Comparison of ENCODE assay signal across 8 mouse cellular contexts in genomic region chr16:8539150-8539865, GRCm38 (mm10). TPM values are rescaled to one million over a fixed set of nuclear protein-coding genes. Genes with fewer than 3 reads are reported as not detected.
DNase-seq lines count a peak whose midpoint lies in the region; ATAC-seq and TF ChIP-seq lines count a peak whose summit lies in the region.

No protein-coding gene starts in this region.

- peak; percentile 68 for DNase-seq in R1 (ENCODE audit: low read depth, low spot score)
- peak; percentile 82 for DNase-seq in embryonic facial prominence, embryonic 11.5 days (ENCODE audit: low spot score)
- DNase-seq in T-cell, adult 2 months (ENCODE audit: low spot score) = no peak
- DNase-seq in kidney, adult 18-20 months = no peak
- no peak for DNase-seq in lung, adult 18-20 months

- no peak overlapping the region for H3K9ac ChIP-seq in embryonic facial prominence, embryonic 11.5 days (replicated peaks; ENCODE audit: low read length)
- no peak overlapping the region for H3K9ac ChIP-seq in intestine, postnatal 0 days (ENCODE audit: low read depth, low read length)
- H3K9ac ChIP-seq in midbrain, embryonic 16.5 days (ENCODE audit: low read depth, low read length) = no peak overlapping the region

- 26% methylated on average over 9 of the region's 9 CpGs for WGBS in embryonic facial prominence, embryonic 11.5 days
- WGBS in intestine, postnatal 0 days = 32% methylated on average over 9 of the region's 9 CpGs
- whole genome bisulfite sequencing in midbrain, embryonic 16.5 days = 14% methylated on average over 9 of the region's 9 CpGs

- peak; percentile 90 for ATAC-seq in embryonic facial prominence, embryonic 11.5 days (replicated peaks; ENCODE audit: insufficient number of reproducible peaks, low FRiP score, low TSS enrichment, low read depth)
- peak; percentile 62 for ATAC-seq in intestine, postnatal 0 days
- peak; percentile 90 for ATAC-seq in midbrain, embryonic 16.5 days
- no peak for ATAC-seq in activated CD4-positive, CD25-positive, alpha-beta regulatory T cell, adult 4 months

- H3K9me3 ChIP-seq in embryonic facial prominence, embryonic 11.5 days (replicated peaks; ENCODE audit: control insufficient read depth, low read length) = no peaks in the 10 kb centered on the region
- no peaks in the 10 kb centered on the region for H3K9me3 ChIP-seq in intestine, postnatal 0 days (ENCODE audit: control insufficient read depth)
- H3K9me3 ChIP-seq in midbrain, embryonic 16.5 days (replicated peaks; ENCODE audit: control insufficient read depth, low read length, poor library complexity, severe bottlenecking) = no peaks in the 10 kb centered on the region

- TF ChIP-seq CTCF in intestine, postnatal 0 days (IDR thresholded peaks at IDR 0.05; ENCODE audit: low read depth) = no peak

- no peaks in the 10 kb centered on the region for H3K27me3 ChIP-seq in embryonic facial prominence, embryonic 11.5 days (ENCODE audit: control insufficient read depth, insufficient read depth, low read length)
- no peaks in the 10 kb centered on the region for H3K27me3 ChIP-seq in intestine, postnatal 0 days (replicated peaks; ENCODE audit: control insufficient read depth, insufficient read depth, low read length)
- no peaks in the 10 kb centered on the region for H3K27me3 ChIP-seq in midbrain, embryonic 16.5 days (ENCODE audit: control insufficient read depth, insufficient read depth, low read depth, low read length)

- peaks cover 3% of the 10 kb centered on the region; the same call in 1 of the 2 replicates for H3K4me1 ChIP-seq in embryonic facial prominence, embryonic 11.5 days (ENCODE audit: control insufficient read depth, insufficient read depth, low read length)
- no peaks in the 10 kb centered on the region for H3K4me1 ChIP-seq in intestine, postnatal 0 days (replicated peaks; ENCODE audit: control insufficient read depth, insufficient read depth, low read length)
- H3K4me1 ChIP-seq in midbrain, embryonic 16.5 days (ENCODE audit: control insufficient read depth, insufficient read depth, low read length) = peaks cover 28% of the 10 kb centered on the region

- no peak overlapping the region for H3K4me2 ChIP-seq in embryonic facial prominence, embryonic 11.5 days (ENCODE audit: low read depth, low read length)
- H3K4me2 ChIP-seq in intestine, postnatal 0 days (replicated peaks; ENCODE audit: low read depth) = no peak overlapping the region
- H3K4me2 ChIP-seq in midbrain, embryonic 16.5 days (ENCODE audit: low read length) = peak overlapping the region; percentile 23; the same call in 1 of the 2 replicates

- H3K27ac ChIP-seq in embryonic facial prominence, embryonic 11.5 days (replicated peaks; ENCODE audit: low read depth, low read length) = no peak overlapping the region
- H3K27ac ChIP-seq in intestine, postnatal 0 days (ENCODE audit: low read depth, low read length) = no peak overlapping the region
- peak overlapping the region; percentile 80 for H3K27ac ChIP-seq in midbrain, embryonic 16.5 days (ENCODE audit: low read length)

- H3K4me3 ChIP-seq in embryonic facial prominence, embryonic 11.5 days (ENCODE audit: low read depth, low read length) = no peak overlapping the region
- no peak overlapping the region for H3K4me3 ChIP-seq in intestine, postnatal 0 days (ENCODE audit: low read depth, low read length)
- no peak overlapping the region for H3K4me3 ChIP-seq in midbrain, embryonic 16.5 days (ENCODE audit: low read depth, low read length)

- no peaks in the 10 kb centered on the region for H3K36me3 ChIP-seq in embryonic facial prominence, embryonic 11.5 days (replicated peaks; ENCODE audit: control insufficient read depth, insufficient read depth, low read depth, low read length)
- H3K36me3 ChIP-seq in intestine, postnatal 0 days (ENCODE audit: control insufficient read depth, insufficient read depth) = no peaks in the 10 kb centered on the region; the same call in 1 of the 2 replicates
- no peaks in the 10 kb centered on the region for H3K36me3 ChIP-seq in midbrain, embryonic 16.5 days (ENCODE audit: control insufficient read depth, insufficient read depth, low read length)

RNA-seq across cellular contexts. Expression of gene Abat, which starts 26.1 kb away (rescaled TPM):
- 25.6 and 26.5 TPM in 2 replicates for polyA plus RNA-seq in embryonic facial prominence, embryonic 11.5 days (2014; fragmentation: Nextera tagmentation; extraction: Ambion mirVana)
- polyA plus RNA-seq in intestine, postnatal 0 days (2015; fragmentation: Nextera tagmentation; extraction: Ambion mirVana) = 30.8 and 31.0 TPM in 2 replicates
- polyA plus RNA-seq in midbrain, embryonic 16.5 days (2015; fragmentation: Nextera tagmentation; extraction: Ambion mirVana) = 71.8 and 76.8 TPM in 2 replicates
- 1 to 10 TPM; 1.3 TPM for polyA plus RNA-seq in activated CD4-positive, CD25-positive, alpha-beta regulatory T cell, adult 4 months (2017; shearing (Covaris generic))

Comparison
In these comparisons a context has a peak if more than half of its experiments do, and no peak if none do; other contexts are left out.
1. DNase-seq: peak in R1 (single experiment) and embryonic facial prominence, embryonic 11.5 days (single experiment); none in T-cell, adult 2 months (single experiment), kidney, adult 18-20 months (single experiment) and lung, adult 18-20 months (0 of 2).
2. RNA of gene Abat, which starts 26.1 kb away (polyA plus RNA-seq): 71.8 to 76.8 TPM in midbrain, embryonic 16.5 days, 30.8 to 31.0 TPM in intestine, postnatal 0 days and 25.6 to 26.5 TPM in embryonic facial prominence, embryonic 11.5 days; 1.3 TPM in activated CD4-positive, CD25-positive, alpha-beta regulatory T cell, adult 4 months; every median in the first group is over 10 times any median in the second.